In genomic region chr7:56291468-56292115, GRCm38 (mm10) we compare ENCODE assay signal across 8 mouse cellular contexts. TPM values are rescaled to one million over a fixed set of nuclear protein-coding genes. Genes with fewer than 3 reads are reported as not detected.
DNase-seq lines count a peak whose midpoint lies in the region; ATAC-seq and TF ChIP-seq lines count a peak whose summit lies in the region.
"Had no signal": no experiment of that assay in that cellular context is flagged by ENCODE, and none has a peak within 500 bp of the region (broad histone marks: within the 10 kb centered on the region; RNA-seq: fewer than 3 reads in every experiment).

No protein-coding gene starts in this region.

- ATAC-seq in forebrain, postnatal 0 days: peak; percentile 89

- 15% methylated on average over 6 of the region's 6 CpGs for WGBS in forebrain, postnatal 0 days

- H3K27me3 ChIP-seq in forebrain, postnatal 0 days (ENCODE audit: insufficient read depth, low read length): no peaks in the 10 kb centered on the region
- H3K27me3 ChIP-seq: limb, embryonic 13.5 days had no signal

- H3K9ac ChIP-seq in forebrain, postnatal 0 days: no peak overlapping the region
- H3K9ac ChIP-seq: limb, embryonic 13.5 days had no signal

- no peaks in the 10 kb centered on the region for H3K9me3 ChIP-seq in forebrain, postnatal 0 days (ENCODE audit: low read length)
- H3K9me3 ChIP-seq: limb, embryonic 13.5 days had no signal

- TF ChIP-seq CTCF in forebrain, postnatal 0 days (IDR thresholded peaks at IDR 0.05; ENCODE audit: low read depth): peak; percentile 94

- H3K36me3 ChIP-seq in forebrain, postnatal 0 days (ENCODE audit: insufficient read depth): no peaks in the 10 kb centered on the region
- H3K36me3 ChIP-seq: limb, embryonic 13.5 days had no signal

- no peaks in the 10 kb centered on the region for H3K4me1 ChIP-seq in forebrain, postnatal 0 days (ENCODE audit: insufficient read depth)
- H3K4me1 ChIP-seq: limb, embryonic 13.5 days had no signal

- DNase-seq in B cell, adult 2 months: peak; percentile 2 to 4
- DNase-seq in ES-CJ7 (ENCODE audit: low read depth, low spot score): peak; percentile 45
- peak; percentile 53 to 68 for DNase-seq in cerebellum, adult 18-20 months
- peak; percentile 93 for DNase-seq in forebrain, postnatal 0 days
- DNase-seq in kidney, postnatal 4 days: peak; percentile 59 to 67
- DNase-seq in lung, postnatal 10 days: peak; percentile 57
- DNase-seq in right cerebral cortex, postnatal 25 days: peak; percentile 54

- no peak overlapping the region for H3K4me3 ChIP-seq in forebrain, postnatal 0 days (ENCODE audit: low read depth, low read length)
- H3K4me3 ChIP-seq: limb, embryonic 13.5 days had no signal

- no peak overlapping the region for H3K27ac ChIP-seq in forebrain, postnatal 0 days (ENCODE audit: low read depth, low read length)
- H3K27ac ChIP-seq: limb, embryonic 13.5 days had no signal

- no peak overlapping the region for H3K4me2 ChIP-seq in forebrain, postnatal 0 days (ENCODE audit: low read depth)
- H3K4me2 ChIP-seq: limb, embryonic 13.5 days had no signal

RNA-seq across cellular contexts. Expression of gene Oca2, which starts 52.0 kb away (rescaled TPM):
- total RNA-seq in forebrain, postnatal 0 days (2014; rRNA removed): 0.86 and 1.8 TPM in 2 replicates
- 2.2 and 2.3 TPM in 2 replicates for polyA plus RNA-seq in forebrain, postnatal 0 days (2015; fragmentation: Nextera tagmentation; extraction: Ambion mirVana)

Comparison
In these comparisons a context has a peak if more than half of its experiments do, and no peak if none do; other contexts are left out.
1. DNase-seq: peak in every context shown above with its lines; median percentile 93 in forebrain, postnatal 0 days; 63 in kidney, postnatal 4 days; 60 in cerebellum, adult 18-20 months; 57 in lung, postnatal 10 days; 54 in right cerebral cortex, postnatal 25 days; 45 in ES-CJ7; 3 in B cell, adult 2 months.